Mouse (Mus musculus): ENCODE measurements around the gene Usp33. TPM values are rescaled to one million over a fixed set of nuclear protein-coding genes. Genes with fewer than 3 reads are reported as not detected.

The Usp33 gene
- 62.0 and 74.7 TPM in 2 replicates for total RNA-seq (2023)

DNA sequence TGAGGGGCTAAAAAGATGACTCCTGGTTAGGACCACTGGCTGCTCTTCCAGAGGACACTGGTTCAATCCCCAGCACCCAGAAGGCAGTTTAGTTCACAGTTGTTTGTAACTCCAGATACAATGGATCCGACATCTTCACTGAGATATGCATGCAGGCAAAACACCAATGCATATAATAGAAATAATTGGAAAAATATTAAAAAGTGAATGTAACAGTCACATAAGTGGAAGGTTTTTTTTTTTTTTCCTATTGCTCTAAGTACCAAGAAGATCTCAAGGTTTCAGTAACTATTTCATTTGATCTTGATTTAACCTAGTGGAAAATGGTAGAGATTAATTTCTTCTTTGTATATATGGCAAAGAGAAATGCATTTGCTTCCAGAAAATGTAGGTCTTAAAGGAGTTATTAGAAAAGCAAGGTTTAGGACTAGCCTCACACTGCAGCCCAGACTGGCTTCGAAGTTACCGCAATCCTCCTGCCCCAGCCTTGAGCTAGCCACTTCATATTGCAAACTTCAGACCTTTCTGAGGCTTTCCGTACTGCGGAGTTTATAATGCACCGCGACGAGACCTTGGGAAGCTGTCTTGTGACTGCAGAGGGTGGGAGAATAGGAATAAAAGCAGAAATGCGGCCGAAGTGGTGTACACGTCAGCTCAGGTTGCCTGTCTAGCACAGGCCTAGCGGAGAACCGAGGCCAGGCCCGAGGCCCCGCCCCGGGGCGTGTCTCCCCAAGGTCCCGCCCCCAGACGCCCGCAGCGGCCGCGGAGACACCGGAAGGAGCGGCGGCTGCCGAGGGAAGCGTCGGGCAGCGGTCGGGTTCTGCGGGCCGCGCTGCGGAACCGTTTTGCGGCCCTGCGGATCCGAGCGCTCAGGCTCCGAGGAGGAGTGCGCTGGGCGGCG lies at the start of gene Usp33:
Usp33 (plus strand) TSS at position 747 of the 901 bp plus-strand sequence.

GRCm38 (mm10) chr3:152339862-152340557 lies 6.3 kb upstream of the Usp33 start, which contains the start of gene Miga1:
Gene Miga1 (minus strand): TSS chr3:152340407.

GRCm38 (mm10) chr3:152395350-152396277 lies 49.3 kb downstream of the Usp33 start, which contains the start of gene Zzz3:
Gene Zzz3 (plus strand): TSS chr3:152395473.

Other genes with a start within 250 kb of the Usp33 start
- gene Gipc2, start 180.2 kb upstream of the Usp33 start, total RNA-seq (2023) = not detected in 2 replicates
- gene Dnajb4, start 136.2 kb upstream of the Usp33 start, total RNA-seq (2023) = 15.0 and 16.9 TPM in 2 replicates
- 104 and 149 TPM in 2 replicates for gene Fubp1, start 136.1 kb upstream of the Usp33 start, total RNA-seq (2023)
- not detected in 2 replicates for gene Nexn, start 80.1 kb upstream of the Usp33 start, total RNA-seq (2023)
- 2.4 and 2.7 TPM in 2 replicates for gene Miga1, start 6.1 kb upstream of the Usp33 start, total RNA-seq (2023)
- 20.4 and 36.9 TPM in 2 replicates for gene Zzz3, start 49.0 kb downstream of the Usp33 start, total RNA-seq (2023)